Mouse (Mus musculus): ENCODE data around the gene Slc38a7. TPM values are rescaled to one million over a fixed set of nuclear protein-coding genes. Genes with fewer than 3 reads are reported as not detected.
"Not testable (repeated sequence)": the region's sequence is repeated elsewhere in the genome, so short reads cannot be mapped to it uniquely, and the experiment has no call there.

The Slc38a7 gene
- polyA plus RNA-seq, 1 experiment from 2014 or later: 17.2 TPM

- peaks cover 36% of the 10 kb centered on the region for H3K36me3 ChIP-seq (ENCODE audit: control insufficient read depth, insufficient read depth, low read length)
- H3K27me3 ChIP-seq (replicated peaks; ENCODE audit: control insufficient read depth, insufficient read depth, low read length); H3K27ac ChIP-seq (ENCODE audit: low read depth); H3K4me3 ChIP-seq (ENCODE audit: low read depth, low read length); H3K9ac ChIP-seq (ENCODE audit: low read length); DNase-seq (ENCODE audit: low spot score); H3K4me1 ChIP-seq (replicated peaks; ENCODE audit: control insufficient read depth, insufficient read depth, low read length); H3K4me2 ChIP-seq (ENCODE audit: low read length); H3K9me3 ChIP-seq (ENCODE audit: control insufficient read depth, low read length); ATAC-seq (replicated peaks; ENCODE audit: low FRiP score, low TSS enrichment, low read depth): not testable (repeated sequence)
- 76% methylated on average over 10 of the region's 11 CpGs for WGBS
These were observed 10.6 kb upstream of the Slc38a7 start for GRCm38 (mm10) chr8:95863761-95864440.

DNA sequence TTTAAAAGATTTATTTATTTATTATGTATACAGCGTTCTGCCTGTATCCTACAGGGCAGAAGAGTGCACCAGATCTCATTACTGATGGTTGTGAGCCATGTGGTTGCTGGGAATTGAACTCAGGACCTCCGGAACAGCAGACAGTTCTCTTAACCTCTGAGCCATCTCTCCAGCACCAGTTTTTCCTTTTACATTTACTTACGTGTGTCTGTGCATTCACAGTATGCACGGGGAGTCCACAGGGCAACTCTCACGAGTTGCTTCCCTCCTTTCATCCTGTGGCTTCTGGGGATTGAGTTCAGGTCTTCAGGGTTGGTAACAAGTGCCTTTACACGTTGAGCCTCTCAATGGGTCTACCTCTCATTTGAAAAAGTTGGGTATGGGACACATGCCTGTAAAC, 835 bp upstream of the Slc38a7 start:
- Histone ChIP-seq H3K4me2 (ENCODE audit: low read length) (no peak overlapping the region), H3K4me3 (ENCODE audit: low read depth, low read length) (no peak overlapping the region), H3K9me3 (ENCODE audit: control insufficient read depth, low read length) (no peaks in the 10 kb centered on the region), H3K36me3 (ENCODE audit: control insufficient read depth, insufficient read depth, low read length) (no peaks in the 10 kb centered on the region), H3K4me1 (replicated peaks; ENCODE audit: control insufficient read depth, insufficient read depth, low read length) (peaks cover 9% of the 10 kb centered on the region), H3K27ac (ENCODE audit: low read depth) (no peak overlapping the region), H3K27me3 (replicated peaks; ENCODE audit: control insufficient read depth, insufficient read depth, low read length) (no peaks in the 10 kb centered on the region), H3K9ac (ENCODE audit: low read length) (no peak overlapping the region)
- ATAC-seq (replicated peaks; ENCODE audit: low FRiP score, low TSS enrichment, low read depth): no peak
- no peak for DNase-seq (ENCODE audit: low spot score)
- 81% methylated on average over 6 of the region's 6 CpGs for WGBS

GRCm38 (mm10) chr8:95852290-95852689, 1.0 kb downstream of the Slc38a7 start:
- H3K9ac ChIP-seq (ENCODE audit: low read length): no peak overlapping the region
- DNase-seq (ENCODE audit: low spot score) (no peak), ATAC-seq (replicated peaks; ENCODE audit: low FRiP score, low TSS enrichment, low read depth) (no peak)
- peak overlapping the region; percentile 68 for H3K4me2 ChIP-seq (ENCODE audit: low read length)
- no peaks in the 10 kb centered on the region for H3K9me3 ChIP-seq (ENCODE audit: control insufficient read depth, low read length)
- H3K4me3 ChIP-seq (ENCODE audit: low read depth, low read length): peak overlapping the region; percentile 63; the same call in 1 of the 2 replicates
- H3K27me3 ChIP-seq (replicated peaks; ENCODE audit: control insufficient read depth, insufficient read depth, low read length): no peaks in the 10 kb centered on the region
- H3K4me1 ChIP-seq (replicated peaks; ENCODE audit: control insufficient read depth, insufficient read depth, low read length): peaks cover 9% of the 10 kb centered on the region
- H3K36me3 ChIP-seq (ENCODE audit: control insufficient read depth, insufficient read depth, low read length): peaks cover 8% of the 10 kb centered on the region
- no peak overlapping the region for H3K27ac ChIP-seq (ENCODE audit: low read depth)
- 67% methylated on average over 4 of the region's 4 CpGs for WGBS

DNA sequence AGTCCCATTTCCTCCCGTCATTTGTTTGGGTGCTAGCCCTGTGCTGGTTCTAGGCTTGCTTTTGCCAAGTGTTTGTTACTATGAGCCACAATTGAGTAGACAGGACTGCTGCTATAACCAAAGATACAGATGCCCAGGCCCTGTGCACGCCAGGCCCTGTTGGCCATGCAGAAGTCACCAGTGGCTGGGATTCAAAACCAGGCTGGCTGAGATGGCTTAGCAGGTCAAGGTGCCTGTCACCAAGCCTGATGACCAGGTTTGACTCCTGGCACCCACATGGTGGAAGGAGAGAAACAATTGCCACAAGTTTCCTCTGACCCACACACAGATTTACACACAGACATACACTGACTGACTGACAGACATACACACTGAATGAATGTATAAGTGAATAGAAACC, 3.0 kb downstream of the Slc38a7 start:
- no peak overlapping the region for H3K27ac ChIP-seq (ENCODE audit: low read depth)
- H3K27me3 ChIP-seq (replicated peaks; ENCODE audit: control insufficient read depth, insufficient read depth, low read length): no peaks in the 10 kb centered on the region
- peaks cover 17% of the 10 kb centered on the region for H3K36me3 ChIP-seq (ENCODE audit: control insufficient read depth, insufficient read depth, low read length)
- 88% methylated on average over 2 of the region's 2 CpGs for WGBS
- H3K9ac ChIP-seq (ENCODE audit: low read length): no peak overlapping the region
- no peak for ATAC-seq (replicated peaks; ENCODE audit: low FRiP score, low TSS enrichment, low read depth)
- H3K4me2 ChIP-seq (ENCODE audit: low read length): no peak overlapping the region
- DNase-seq (ENCODE audit: low spot score): no peak
- H3K9me3 ChIP-seq (ENCODE audit: control insufficient read depth, low read length): no peaks in the 10 kb centered on the region
- no peak overlapping the region for H3K4me3 ChIP-seq (ENCODE audit: low read depth, low read length)
- H3K4me1 ChIP-seq (replicated peaks; ENCODE audit: control insufficient read depth, insufficient read depth, low read length): peaks cover 9% of the 10 kb centered on the region

DNA sequence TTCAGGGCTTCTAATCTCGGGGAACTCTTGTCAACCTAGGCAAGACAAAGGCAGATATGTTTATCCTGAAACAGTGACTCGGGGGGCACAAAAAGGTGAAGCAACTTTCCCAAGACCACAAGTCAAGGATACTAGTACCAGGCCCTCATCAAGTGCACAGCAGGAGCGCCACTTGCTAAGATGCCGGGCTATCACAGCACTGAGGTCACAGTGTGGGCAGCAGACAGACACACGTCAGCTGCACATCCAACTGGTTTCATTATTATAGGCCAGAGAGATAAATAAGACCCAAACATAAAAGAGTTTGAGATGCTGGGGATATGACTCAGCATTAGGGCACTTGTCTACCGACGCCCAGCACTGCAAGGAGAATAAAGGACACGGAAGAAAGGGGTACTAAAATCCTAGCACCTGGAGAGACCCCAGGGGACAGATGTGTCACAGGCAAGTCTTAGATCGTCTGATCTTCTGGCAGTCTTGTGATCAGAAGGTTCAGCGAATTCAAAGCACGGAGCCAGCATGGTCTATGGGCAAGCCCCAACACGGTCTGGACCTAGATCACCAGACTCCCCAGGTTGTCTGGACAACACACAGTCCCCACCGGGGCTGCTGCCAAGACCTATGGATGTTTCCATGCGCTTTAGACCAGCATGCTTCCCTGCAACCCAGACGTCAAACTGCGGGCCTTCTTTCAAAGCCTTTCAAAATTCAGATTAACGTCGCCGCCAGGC, 4.4 kb downstream of the Slc38a7 start:
- H3K36me3 ChIP-seq (ENCODE audit: control insufficient read depth, insufficient read depth, low read length): peaks cover 26% of the 10 kb centered on the region
- H3K4me1 ChIP-seq (replicated peaks; ENCODE audit: control insufficient read depth, insufficient read depth, low read length): peaks cover 9% of the 10 kb centered on the region
- WGBS: 90% methylated on average over 19 of the region's 19 CpGs
- no peak overlapping the region for H3K4me3 ChIP-seq (ENCODE audit: low read depth, low read length)
- no peak overlapping the region for H3K4me2 ChIP-seq (ENCODE audit: low read length)
- no peaks in the 10 kb centered on the region for H3K27me3 ChIP-seq (replicated peaks; ENCODE audit: control insufficient read depth, insufficient read depth, low read length)
- H3K9me3 ChIP-seq (ENCODE audit: control insufficient read depth, low read length): no peaks in the 10 kb centered on the region
- no peak overlapping the region for H3K27ac ChIP-seq (ENCODE audit: low read depth)
- no peak overlapping the region for H3K9ac ChIP-seq (ENCODE audit: low read length)
- ATAC-seq (replicated peaks; ENCODE audit: low FRiP score, low TSS enrichment, low read depth) (no peak), DNase-seq (ENCODE audit: low spot score) (no peak)

GRCm38 (mm10) chr8:95848061-95848551, 5.2 kb downstream of the Slc38a7 start:
- Histone ChIP-seq H3K27ac (ENCODE audit: low read depth) (no peak overlapping the region), H3K4me3 (ENCODE audit: low read depth, low read length) (no peak overlapping the region), H3K4me1 (replicated peaks; ENCODE audit: control insufficient read depth, insufficient read depth, low read length) (peaks cover 9% of the 10 kb centered on the region), H3K36me3 (ENCODE audit: control insufficient read depth, insufficient read depth, low read length) (peaks cover 34% of the 10 kb centered on the region), H3K9ac (ENCODE audit: low read length) (no peak overlapping the region), H3K4me2 (ENCODE audit: low read length) (no peak overlapping the region), H3K9me3 (ENCODE audit: control insufficient read depth, low read length) (no peaks in the 10 kb centered on the region), H3K27me3 (replicated peaks; ENCODE audit: control insufficient read depth, insufficient read depth, low read length) (no peaks in the 10 kb centered on the region)
- DNase-seq (ENCODE audit: low spot score) (no peak), ATAC-seq (replicated peaks; ENCODE audit: low FRiP score, low TSS enrichment, low read depth) (no peak)
- 81% methylated on average over 24 of the region's 24 CpGs for WGBS

DNA sequence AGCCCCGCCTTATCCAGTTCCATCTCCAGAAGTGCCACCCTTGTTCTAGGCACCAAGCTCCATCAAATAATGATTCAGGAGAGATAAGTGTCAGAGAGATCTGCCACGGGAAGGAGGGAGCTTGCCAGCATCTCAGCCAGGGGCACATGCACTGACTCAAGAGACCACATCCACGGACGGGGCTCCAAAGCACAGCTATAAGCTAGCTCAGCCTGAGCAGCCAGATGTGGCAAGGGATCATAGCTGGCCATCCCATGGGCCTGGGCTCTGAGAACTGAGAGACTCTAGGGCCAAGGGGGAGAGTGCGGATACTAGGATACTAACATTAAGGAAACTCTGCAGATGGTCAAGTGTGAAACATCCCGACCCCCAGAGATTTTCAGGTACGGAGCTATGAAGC, 8.3 kb downstream of the Slc38a7 start:
- H3K27me3 ChIP-seq (replicated peaks; ENCODE audit: control insufficient read depth, insufficient read depth, low read length): no peaks in the 10 kb centered on the region
- no peak overlapping the region for H3K27ac ChIP-seq (ENCODE audit: low read depth)
- no peak overlapping the region for H3K9ac ChIP-seq (ENCODE audit: low read length)
- no peak for DNase-seq (ENCODE audit: low spot score)
- no peaks in the 10 kb centered on the region for H3K9me3 ChIP-seq (ENCODE audit: control insufficient read depth, low read length)
- 90% methylated on average over 7 of the region's 7 CpGs for whole genome bisulfite sequencing
- no peaks in the 10 kb centered on the region for H3K4me1 ChIP-seq (replicated peaks; ENCODE audit: control insufficient read depth, insufficient read depth, low read length)
- H3K4me3 ChIP-seq (ENCODE audit: low read depth, low read length): no peak overlapping the region
- H3K36me3 ChIP-seq (ENCODE audit: control insufficient read depth, insufficient read depth, low read length): peaks cover 57% of the 10 kb centered on the region
- no peak overlapping the region for H3K4me2 ChIP-seq (ENCODE audit: low read length)
- no peak for ATAC-seq (replicated peaks; ENCODE audit: low FRiP score, low TSS enrichment, low read depth)

DNA sequence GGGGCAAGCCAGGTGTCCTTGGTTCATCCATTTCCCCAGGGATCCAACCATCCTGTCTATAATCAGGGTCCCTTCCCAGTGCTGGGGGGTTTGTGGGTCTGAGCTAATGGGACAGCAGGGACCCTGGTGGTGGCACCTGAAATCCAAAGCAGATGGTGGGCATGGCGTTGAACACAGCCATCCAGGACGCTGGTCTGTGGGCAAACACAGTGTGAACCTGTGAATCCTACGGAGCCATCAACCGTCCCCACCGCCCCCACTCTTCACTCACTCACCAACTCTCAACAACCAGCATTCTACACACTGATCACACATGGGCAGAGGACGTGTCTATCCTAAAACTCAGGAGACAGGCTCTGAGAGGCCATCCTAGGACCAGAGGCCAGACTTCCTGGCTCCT, 9.4 kb downstream of the Slc38a7 start:
- Histone ChIP-seq H3K27ac (ENCODE audit: low read depth) (no peak overlapping the region), H3K9me3 (ENCODE audit: control insufficient read depth, low read length) (no peaks in the 10 kb centered on the region), H3K4me2 (ENCODE audit: low read length) (no peak overlapping the region), H3K27me3 (replicated peaks; ENCODE audit: control insufficient read depth, insufficient read depth, low read length) (no peaks in the 10 kb centered on the region), H3K4me1 (replicated peaks; ENCODE audit: control insufficient read depth, insufficient read depth, low read length) (no peaks in the 10 kb centered on the region), H3K36me3 (ENCODE audit: control insufficient read depth, insufficient read depth, low read length) (peaks cover 64% of the 10 kb centered on the region), H3K4me3 (ENCODE audit: low read depth, low read length) (no peak overlapping the region), H3K9ac (ENCODE audit: low read length) (no peak overlapping the region)
- no peak for ATAC-seq (replicated peaks; ENCODE audit: low FRiP score, low TSS enrichment, low read depth)
- no peak for DNase-seq (ENCODE audit: low spot score)
- WGBS: 91% methylated on average over 6 of the region's 6 CpGs
